Mouse (Mus musculus): ENCODE data around the gene Synpo2.

The Synpo2 gene

GRCm38 (mm10) chr3:123034752-123035151, 201.2 kb downstream of the Synpo2 start, which contains the start of gene Myoz2:
Gene Myoz2 (minus strand): TSS chr3:123035015.
- DNase-seq (ENCODE audit: low read depth, low spot score) = no peak

DNA sequence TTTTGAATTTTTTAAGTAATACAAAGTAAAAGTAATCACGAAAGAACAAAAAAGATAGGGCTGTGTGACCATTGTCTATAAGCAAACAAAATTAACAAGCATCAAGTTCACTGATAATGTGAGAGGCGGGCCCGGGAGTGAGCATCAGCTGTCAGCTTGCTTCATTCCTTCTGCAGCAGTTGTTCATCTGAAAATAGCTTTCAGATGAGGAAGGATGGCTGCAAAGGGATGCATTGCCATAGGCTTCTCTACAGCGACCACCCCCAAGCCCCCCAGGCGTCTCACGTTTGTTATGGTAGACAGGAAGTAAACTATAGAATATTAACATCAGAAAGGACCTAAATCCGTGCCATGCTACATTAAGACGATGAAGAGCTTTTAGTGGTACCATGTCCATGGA, 202.1 kb downstream of the Synpo2 start:
- no peak for DNase-seq (ENCODE audit: low read depth, low spot score)

All from forelimb bud, embryonic 11.5 days (tissue).